Mouse (Mus musculus) adrenal gland, adult 2 months (tissue): ENCODE results near the gene Rgs4. TPM values are rescaled to one million over a fixed set of nuclear protein-coding genes. Genes with fewer than 3 reads are reported as not detected.

ENCODE experiments used
- DNase-seq: peaks from one replicate; pipeline ENCODE4 v3.0.0; 2021
- long read RNA-seq: library from polyadenylated mRNA; stranded (forward); transcript quantifications from one replicate; pipeline ENCODE4 v2.0.0, GENCODE M21; 2021
- polyA plus RNA-seq: library from polyadenylated mRNA; depleted of rRNA; stranded (reverse); fragments of >200 nt; gene quantifications from 2 replicates; pipeline ENCODE4 v1.2.3, GENCODE M21; 2012; rRNA removed
- total RNA-seq, 2 experiments: library from RNA; stranded (reverse); gene quantifications; 2 replicates each; pipeline ENCODE4 v1.2.3; 2021

The Rgs4 gene
- total RNA-seq (10 to 100 TPM; 31.1 to 70.0 TPM), polyA plus RNA-seq (3.0 and 3.2 TPM in 2 replicates)
- long read RNA-seq, transcript Rgs4-201 (5 exons, 2,941 nt): major isoform, 37 of 40 reads
- long read RNA-seq, partial matches to known transcripts: 0 of 40 reads
- long read RNA-seq, other reads (novel, unspliced or antisense): 3 of 40 reads

DNA sequence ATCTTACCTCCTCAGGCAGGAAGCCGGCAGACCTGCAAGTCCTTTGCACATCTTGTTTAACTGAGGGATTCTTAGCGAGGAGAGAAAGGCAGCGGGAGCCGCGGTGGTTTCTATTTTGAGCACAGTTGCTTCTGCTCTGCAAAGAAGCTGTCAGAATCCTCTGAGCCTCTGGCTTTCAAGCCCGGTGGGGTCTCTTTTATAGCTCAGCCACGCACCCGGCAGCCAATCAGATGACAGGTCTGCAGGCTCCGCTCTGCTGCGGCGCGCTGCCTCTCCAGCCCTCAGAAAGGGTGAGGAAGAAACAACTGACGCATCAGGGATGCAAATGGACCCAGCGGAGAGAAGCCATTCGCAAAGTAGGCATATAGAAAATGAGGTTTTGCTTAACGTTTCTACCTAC lies at the start of gene Rgs4:
TSS of gene Rgs4 (minus strand) at position 170 of the 400 bp plus-strand sequence.
- peak; percentile 85 for DNase-seq

DNA sequence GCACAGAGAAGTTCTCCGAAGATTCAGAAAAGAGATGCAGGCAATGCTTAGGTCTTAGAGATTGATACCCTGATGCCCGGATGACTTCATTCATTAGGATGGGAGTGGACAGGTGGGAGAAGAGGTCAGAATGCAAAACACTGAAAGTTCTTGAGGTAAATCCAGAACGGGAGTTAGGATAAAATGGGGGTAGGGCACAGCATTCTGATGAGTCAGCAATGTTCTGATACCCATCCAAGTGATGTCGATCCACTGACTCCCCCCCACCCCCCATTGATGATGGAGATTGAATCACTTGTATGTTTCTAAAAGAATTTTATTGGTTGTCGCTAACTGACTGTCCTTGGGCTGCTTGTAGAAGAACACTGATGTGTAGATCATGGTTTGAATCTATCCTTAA lies 45.0 kb upstream of the Rgs4 start:
- DNase-seq: no peak

DNA sequence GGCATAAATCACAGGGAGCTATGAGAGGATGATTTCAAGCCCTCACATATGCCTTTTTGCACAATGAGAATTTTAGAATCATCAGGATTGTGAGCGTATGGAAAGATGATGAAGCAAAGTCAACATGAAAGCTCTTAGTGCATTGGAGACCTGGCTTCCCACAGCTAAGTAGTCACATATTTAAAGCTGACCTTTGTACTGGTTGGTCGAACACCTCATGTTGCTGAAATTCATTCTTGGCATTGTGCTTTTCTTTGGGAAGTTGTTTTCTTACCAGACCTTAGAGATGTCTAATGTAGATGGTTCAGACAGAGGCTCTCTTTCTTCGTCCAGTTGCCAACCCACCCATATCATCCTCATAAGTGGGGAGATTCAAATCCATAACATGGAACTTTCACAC lies 38.5 kb upstream of the Rgs4 start:
- DNase-seq: no peak

DNA sequence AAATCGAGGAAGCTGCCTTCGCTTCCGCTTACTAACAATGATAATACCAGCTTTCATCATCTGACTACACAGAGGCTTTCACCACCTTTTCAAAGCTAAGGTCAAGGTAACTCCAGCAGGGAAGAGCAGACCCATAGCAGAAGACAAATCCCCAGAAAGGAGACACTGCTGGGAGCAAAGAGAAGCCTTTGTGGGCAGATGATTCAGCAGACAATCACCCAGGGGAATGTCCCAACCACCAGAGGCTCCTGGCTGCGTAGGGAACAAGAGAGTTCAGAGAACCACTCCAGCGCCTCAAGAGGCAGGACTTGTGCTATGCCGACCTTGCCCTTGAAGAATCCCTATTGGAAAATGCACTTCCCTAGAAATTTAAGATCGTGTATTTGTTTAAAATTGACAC lies 29.1 kb upstream of the Rgs4 start:
- DNase-seq: peak; percentile 73

DNA sequence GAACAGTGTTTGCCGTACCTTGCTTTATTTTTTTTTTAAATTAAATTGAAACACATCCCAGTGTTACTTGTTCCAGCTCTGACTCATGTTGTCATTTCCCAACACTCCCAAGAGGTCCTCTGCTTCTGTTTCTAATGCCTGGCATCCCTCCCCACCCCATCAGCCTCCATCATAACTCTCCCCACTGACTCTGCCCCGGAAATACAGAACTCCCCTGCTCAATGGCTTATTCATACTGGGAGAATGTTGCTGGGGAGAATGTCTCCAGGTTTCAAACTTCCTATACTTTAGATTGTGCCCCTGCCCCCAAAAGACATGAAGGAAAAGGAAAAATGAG lies 17.1 kb upstream of the Rgs4 start:
- no peak for DNase-seq

DNA sequence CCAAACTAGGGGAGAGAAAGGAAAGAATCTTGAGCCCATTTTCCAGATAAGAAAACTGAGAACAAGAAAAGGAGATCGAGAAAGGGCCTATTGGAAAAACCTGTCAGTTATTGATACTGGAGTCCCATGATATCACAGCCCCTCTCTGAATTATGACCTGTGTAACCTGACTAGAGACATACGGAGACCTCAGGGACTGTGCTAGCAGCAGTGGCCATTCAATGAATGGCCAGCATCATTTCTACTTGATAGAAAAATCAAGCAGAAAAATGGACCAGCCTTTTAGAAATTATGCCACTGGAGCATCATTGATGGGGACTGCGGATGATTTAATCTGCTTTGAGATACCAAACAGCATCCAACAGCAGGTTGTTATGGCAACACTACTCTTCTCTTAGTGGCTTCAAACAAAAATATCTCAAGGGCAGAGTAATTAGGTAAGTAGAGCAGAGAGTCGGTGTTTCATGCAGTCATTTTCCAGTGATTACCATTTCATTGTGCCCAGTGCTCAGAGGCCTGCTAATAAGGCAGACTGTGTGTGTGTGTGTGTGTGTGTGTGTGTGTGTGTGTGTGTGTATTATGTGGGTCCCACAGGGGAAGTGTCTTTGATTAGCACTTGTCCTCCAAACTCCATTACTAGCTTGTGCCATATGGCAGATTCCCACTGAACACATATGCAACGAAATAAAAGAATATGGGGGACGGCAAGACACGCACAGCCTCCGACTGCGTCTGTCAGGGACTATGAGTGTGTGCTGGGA lies 16.6 kb upstream of the Rgs4 start:
- DNase-seq: no peak

DNA sequence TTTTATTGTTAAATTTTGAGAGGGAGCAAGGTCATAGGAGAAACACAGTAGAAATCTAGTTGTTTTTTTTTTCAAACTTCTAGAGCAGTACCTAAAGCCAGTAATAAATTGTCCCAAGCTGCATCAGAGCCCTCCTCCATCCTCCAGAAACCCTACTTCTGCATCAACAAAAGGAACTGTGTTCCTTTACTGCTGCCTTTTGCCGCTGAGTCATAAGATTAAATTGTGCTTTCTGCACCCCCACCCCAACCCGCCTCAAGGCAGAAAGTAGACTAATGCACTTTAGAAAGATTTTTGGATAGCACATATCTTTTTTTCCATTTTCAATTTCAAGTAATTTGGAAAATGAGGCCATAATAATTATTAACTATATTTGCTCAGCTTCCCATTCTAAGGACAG lies 15.1 kb upstream of the Rgs4 start:
- DNase-seq: no peak

DNA sequence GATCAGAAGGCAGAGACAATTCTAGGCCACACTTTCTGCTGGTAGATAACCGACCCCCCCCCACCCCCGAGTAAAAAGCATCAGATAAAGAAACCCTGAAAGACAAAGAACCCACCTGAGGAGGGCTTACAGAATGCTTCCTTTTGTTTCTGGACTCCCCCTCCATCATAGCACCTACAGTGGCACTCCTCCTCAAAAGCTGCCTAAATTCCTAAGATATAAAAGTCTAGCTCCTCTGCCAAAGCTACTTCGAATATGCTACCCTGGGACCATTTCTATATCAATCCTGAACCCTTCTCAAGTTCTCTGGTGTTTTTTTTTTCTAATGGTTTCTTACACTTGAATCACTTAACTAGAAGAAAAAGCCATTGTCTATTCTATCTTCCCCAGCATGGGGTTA lies 9.1 kb upstream of the Rgs4 start:
- no peak for DNase-seq

DNA sequence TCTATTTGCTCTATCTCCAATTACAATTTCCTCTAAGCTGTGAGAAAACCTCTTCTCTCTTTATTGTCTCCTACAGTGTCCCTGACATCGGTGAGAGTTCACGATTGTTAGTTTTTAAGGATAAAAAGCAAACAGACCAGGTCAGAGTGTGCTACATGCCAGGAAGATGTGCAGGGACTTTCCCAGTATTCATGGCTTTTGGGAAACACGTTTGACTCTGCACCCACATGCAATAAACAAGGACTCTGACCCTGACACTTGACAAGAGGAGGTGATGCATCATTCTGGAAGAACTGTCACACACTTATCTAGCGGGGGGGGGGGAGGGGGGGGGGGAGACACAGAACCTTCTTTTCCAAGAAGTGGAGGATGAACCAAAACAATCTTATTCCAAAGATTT lies 5.0 kb upstream of the Rgs4 start:
- DNase-seq: peak; percentile 50

DNA sequence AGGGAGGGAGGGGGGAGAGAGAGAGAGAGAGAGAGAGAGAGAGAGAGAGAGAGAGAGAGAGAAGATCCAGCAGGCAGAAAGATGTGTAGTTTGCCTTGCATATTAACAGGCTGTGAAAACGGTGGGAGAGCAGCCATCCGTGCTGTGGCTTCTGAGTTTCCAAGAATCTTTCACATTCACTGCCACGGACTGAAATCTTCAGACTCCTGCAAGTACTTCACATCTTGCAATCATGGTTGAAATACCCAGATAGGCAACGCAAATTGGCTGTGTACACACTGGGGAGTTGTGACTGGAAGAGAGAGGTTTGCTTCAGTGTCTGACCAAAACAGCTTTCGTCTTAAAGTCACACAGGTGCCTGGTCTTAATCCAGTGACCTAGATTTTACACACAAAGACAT lies 997 bp upstream of the Rgs4 start:
- DNase-seq: no peak

DNA sequence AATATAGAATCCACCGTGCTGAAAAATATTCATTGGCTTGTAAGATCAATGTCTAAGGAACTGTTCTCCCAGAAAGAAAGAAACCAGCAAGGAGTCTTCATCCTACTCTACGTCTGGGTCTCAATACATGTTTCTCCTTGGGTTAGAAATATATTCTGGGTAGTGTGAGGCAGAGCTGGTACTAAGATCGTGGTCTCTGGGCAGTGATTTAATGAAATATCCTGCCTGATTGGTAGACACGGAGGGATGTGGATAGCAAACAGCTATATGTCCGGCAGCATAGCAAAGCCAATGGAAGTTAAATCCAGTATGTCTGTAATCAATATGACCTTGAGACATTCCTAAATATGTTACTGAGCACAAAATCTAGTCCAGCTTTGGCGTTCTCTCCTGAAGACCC lies 460 bp upstream of the Rgs4 start:
- DNase-seq: no peak

DNA sequence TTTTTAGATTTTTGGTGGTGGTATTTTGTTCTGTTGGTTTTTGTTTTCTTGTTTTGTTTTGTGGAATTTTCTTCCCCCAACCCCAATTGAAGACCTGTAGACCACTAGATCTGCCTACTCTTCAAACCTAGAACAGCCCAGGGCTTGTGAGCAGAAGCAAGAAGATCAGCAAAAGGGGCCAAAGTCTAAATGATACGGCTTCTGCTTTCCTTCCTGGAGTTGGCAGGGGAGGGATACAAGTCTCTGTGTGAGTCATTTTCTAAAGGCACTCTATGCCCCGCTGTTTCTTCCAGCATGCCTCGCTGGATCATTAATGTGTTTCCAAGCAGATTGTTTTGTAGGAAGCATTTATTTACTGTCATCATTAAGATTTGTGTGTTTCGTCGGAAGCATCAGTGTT lies 6.3 kb downstream of the Rgs4 start:
- DNase-seq: no peak

DNA sequence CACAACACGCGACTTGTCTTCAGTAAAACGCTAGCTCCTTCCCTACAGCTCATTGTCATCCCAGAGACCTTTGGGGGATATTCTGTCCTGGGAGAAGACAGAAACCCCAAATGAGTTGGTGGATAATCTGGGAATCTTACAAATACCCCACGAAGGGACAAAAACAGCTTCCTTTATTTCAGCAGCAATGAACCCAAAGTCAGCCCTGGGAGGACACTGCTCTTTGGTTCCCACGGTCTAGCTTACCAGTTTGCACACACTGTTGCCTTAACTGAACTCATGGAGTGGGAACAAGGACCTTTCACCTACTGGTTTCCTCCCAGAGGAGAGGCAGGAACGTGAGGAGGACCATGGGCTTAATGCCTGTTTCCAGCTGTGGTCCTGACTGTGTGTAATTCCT lies 10.2 kb downstream of the Rgs4 start:
- no peak for DNase-seq

DNA sequence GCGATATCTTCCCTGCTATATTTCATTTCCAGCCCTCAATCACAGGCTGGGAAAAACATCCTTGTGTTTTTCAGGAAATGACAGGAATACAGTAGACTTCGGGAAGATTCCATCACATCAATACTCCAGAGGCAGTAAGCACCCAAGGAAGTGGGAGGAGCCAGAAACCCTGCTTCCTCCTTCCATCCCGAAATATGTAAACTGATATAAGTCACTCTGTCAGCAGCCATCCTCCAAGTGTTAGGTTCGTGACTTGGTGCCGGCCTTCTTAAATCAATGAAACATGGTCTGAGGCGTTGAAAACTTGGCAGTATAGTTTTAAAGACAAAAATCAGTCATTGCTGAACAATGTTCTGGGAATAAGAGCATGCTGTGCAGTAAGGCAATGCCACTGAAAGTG lies 11.3 kb downstream of the Rgs4 start:
- DNase-seq: no peak

DNA sequence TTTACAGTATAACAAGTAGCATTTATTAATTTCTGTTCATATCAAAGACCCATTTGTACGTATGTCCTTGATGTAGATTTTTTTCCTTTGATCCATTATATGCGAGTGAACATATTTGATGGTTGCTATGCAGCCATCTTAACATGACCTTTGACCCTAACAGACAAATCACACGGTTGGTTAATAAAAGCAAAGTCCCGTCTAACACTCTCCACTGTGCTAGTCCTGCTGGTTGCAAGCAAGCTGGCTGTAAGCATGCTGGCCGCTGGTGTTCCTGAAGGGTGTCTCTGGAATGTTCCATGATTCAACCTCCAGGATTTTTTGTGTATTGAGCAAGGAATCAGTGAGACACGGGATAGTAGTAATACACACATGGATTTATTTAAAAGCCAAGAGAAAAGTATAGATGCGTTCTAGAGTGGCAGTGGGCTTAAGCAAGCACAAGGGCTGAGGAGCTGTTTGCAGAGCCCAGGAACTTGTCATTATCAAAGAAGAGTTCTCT lies 16.8 kb downstream of the Rgs4 start:
- DNase-seq: no peak

DNA sequence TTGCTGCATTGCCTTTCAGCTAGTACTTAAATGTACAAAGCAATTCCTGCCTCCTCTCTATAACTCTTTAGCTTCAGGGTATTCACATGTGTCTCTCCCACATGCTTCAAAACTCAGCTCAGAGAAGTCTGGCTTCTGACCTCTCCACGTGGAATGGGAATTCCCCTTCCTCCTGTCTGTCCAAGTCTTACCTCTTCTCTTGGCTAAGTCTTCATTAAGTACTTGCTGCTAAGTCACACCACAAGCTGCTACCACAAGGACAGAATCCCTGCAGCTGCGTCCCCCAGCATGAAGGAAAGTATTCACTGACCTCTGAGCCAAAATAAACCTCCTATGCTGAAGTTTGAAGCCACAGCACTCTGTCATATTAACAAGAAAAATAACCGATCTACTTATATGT lies 21.1 kb downstream of the Rgs4 start:
- no peak for DNase-seq

DNA sequence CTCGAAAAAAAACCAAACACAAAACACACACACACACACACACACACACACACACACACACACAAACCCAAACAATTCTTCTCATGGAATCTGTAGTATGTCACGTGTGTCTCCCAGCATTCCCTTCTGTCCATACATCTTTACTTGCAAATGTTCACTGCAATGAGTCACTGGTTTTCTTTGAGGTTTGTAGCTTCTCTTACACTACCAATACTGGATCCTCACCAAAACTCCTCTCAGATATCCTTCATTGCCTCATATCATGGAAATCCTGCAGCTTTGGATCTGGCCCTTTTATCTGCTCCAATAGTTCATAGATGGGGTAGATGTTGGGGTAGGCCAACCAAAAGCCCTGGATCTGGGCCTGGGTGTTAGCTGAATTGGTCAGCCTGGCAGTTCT lies 25.6 kb downstream of the Rgs4 start:
- no peak for DNase-seq

DNA sequence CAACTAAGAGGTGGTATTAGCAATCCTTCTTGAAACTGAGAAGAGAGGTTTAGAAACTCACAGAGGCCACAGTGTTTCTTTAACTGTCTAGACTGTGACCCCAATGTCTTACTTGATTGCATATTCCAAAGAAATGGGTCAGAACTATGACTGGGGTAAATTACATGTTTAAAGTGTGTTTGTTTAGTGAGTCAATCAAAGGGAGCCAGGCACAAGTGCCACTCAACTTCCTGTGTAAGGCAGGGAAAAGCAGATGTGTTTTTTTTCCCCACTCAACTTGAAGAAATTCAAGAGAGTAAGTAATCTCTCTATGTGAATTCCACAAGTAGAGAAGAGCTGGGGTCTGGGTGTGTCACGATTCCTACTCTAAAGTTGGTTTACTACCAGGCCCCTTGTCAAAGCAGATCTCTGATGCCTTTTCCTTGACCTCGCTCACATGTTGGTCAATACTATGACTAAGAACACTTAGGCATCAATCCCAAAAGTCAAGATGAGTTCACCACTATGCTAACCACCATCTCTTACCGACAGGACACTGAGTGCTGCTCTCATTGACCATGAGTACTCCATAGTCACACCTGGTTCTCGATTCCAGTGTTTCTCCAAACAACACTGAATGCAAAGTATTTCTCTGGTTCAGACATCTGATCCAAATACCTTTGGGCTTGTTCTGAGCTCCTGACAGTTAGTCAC lies 42.9 kb downstream of the Rgs4 start:
- DNase-seq: no peak

DNA sequence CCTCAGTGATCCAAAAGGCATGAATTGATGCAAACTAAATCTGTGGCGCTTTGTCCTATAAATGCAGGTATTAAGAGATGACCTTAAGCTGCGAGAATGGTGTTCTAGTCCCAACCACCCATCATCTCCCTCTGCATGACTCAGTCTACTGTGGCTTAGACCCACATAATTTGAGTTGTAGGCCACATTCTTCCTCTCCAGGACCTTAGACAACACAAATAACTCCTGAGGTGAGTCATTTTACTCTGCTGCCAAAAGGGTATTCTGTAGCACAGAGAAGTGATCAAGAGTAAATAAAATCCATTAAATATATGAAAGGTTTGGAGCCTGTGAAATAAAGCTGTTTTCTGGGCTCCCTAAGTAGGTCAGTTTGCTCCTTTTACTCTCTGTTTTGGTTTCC lies 48.3 kb downstream of the Rgs4 start:
- no peak for DNase-seq

DNA sequence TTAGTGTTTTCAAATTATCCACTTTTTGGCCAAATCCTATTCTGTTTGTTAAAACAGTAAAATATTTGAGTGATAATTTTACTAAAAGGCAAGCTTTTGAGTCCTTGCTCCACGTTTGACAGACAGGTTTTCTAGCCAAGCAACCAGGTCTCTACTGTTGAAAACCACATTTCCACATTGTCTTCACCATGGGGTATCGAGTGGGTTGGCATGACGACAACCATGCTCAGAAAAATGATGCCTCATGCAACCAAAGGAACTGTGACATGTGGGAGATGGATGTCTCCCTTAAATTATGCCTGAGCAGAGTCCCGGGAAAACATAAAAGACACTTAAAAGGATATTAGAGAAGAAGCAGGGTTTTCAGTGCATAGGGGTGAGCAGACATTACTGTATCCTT lies 50.2 kb downstream of the Rgs4 start:
- DNase-seq: no peak

DNA sequence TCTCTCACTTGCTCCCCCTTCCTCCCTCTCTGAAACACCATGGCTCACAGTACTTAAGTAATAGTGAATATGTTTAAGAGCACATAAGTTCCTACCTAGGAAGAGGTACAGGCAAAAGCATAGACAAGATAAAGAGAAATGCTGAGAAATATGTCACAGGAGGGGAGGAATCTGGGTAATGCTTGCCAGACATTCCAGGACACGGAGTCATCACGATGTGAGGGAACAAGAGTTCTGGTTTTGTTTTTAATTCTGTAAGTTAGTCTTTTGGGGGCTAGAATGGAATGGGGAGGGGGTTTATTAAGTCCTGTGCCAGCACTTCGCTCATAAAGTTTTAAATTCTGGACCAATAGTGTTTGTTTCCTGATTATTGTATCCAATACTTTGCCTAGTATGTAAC lies 52.1 kb downstream of the Rgs4 start:
- peak; percentile 13 for DNase-seq

DNA sequence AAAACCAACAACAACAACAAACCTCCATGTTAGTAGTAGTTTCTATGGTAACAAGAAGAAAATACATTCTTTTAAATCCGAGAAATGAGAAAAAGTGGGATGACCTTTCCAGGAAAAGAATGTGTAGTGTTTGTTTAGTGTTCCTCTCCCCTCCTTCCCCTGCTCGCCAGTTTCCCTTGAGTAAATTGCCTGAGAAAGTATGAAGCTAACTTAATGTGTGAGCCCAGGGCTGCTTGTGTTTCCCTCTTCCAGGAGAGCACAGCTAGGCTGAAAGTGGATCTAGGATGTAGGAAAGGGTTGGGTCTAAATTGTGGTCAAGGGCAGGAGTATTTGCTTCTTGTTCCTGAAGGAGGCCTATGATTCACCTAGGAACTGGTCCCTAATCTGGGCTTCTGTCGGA lies 53.9 kb downstream of the Rgs4 start:
- no peak for DNase-seq

DNA sequence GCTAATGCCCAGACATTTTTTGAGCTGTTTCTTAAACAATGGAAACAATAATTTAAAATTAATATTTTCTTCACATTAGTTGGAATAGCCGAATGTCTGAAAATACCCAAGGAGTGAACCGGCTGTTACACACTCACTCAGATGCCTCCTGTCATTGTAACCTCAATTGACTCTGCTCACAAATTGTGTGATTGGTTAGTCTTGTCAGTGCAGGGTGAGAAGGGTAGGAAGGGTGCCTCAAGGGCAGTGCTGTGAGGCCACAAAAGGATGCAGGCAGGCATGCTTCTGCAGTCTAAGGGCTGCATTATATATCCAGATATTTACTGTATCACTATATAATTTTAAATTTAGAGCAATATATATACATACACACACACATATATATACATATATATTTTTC lies 54.4 kb downstream of the Rgs4 start:
- no peak for DNase-seq
